26 mouse cellular contexts compared by ENCODE assay signal in the genomic region with DNA sequence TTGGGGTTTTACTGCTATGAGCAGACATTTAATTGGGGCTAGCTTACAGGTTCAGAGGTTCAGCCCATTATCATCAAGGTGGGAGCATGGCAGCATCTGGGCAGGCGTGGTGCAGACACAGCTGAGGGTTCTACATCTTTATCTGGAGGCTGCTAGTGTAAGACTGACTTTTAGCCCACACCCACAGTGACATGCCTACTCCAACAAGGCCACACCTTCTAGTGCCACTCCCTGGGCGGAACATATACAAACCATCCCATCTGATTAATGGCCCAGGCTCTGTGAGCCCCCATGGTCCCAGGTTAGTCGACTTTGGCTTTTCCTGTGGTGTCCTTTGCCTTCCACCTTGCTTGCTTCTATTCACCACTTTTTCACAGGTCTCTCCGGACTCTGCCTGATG. TPM values are rescaled to one million over a fixed set of nuclear protein-coding genes. Genes with fewer than 3 reads are reported as not detected.
DNase-seq lines count a peak whose midpoint lies in the region; ATAC-seq lines count a peak whose summit lies in the region.
"Had no signal": no experiment of that assay in that cellular context is flagged by ENCODE, and none has a peak within 500 bp of the region (broad histone marks: within the 10 kb centered on the region; RNA-seq: fewer than 3 reads in every experiment).

No protein-coding gene starts in this region.

- no peaks in the 10 kb centered on the region for H3K4me1 ChIP-seq in intestine, embryonic 16.5 days (ENCODE audit: control insufficient read depth, insufficient read depth, low read length)
- peaks cover 16% of the 10 kb centered on the region for H3K4me1 ChIP-seq in liver, embryonic 15.5 days (replicated peaks)
- H3K4me1 ChIP-seq: forebrain, embryonic 10.5 days; heart, embryonic 12.5 days; limb, embryonic 13.5 days; lung, embryonic 15.5 days; midbrain, embryonic 10.5 days; neural tube, embryonic 13.5 days had no signal

- H3K36me3 ChIP-seq in intestine, embryonic 16.5 days (ENCODE audit: control insufficient read depth, insufficient read depth, low read length): peaks cover 12% of the 10 kb centered on the region
- H3K36me3 ChIP-seq in liver, embryonic 15.5 days (replicated peaks): peaks cover 87% of the 10 kb centered on the region

- H3K9me3 ChIP-seq in intestine, embryonic 16.5 days (ENCODE audit: control insufficient read depth, low read length): no peaks in the 10 kb centered on the region
- H3K9me3 ChIP-seq in liver, embryonic 15.5 days (replicated peaks): no peaks in the 10 kb centered on the region
- H3K9me3 ChIP-seq: forebrain, embryonic 10.5 days; heart, embryonic 12.5 days; limb, embryonic 13.5 days; lung, embryonic 15.5 days; midbrain, embryonic 10.5 days; neural tube, embryonic 13.5 days had no signal

- no peaks in the 10 kb centered on the region for H3K27me3 ChIP-seq in intestine, embryonic 16.5 days (replicated peaks; ENCODE audit: control insufficient read depth, insufficient read depth, low read length)
- no peaks in the 10 kb centered on the region for H3K27me3 ChIP-seq in liver, embryonic 15.5 days
- H3K27me3 ChIP-seq: heart, embryonic 12.5 days; limb, embryonic 13.5 days; lung, embryonic 15.5 days; neural tube, embryonic 13.5 days had no signal

- H3K4me2 ChIP-seq in intestine, embryonic 16.5 days (ENCODE audit: low read depth, low read length): no peak overlapping the region
- peak overlapping the region; percentile 36 for H3K4me2 ChIP-seq in liver, embryonic 15.5 days
- H3K4me2 ChIP-seq: heart, embryonic 12.5 days; limb, embryonic 13.5 days; lung, embryonic 15.5 days; neural tube, embryonic 13.5 days had no signal

- WGBS in intestine, embryonic 16.5 days: 80% methylated on average over 4 of the region's 4 CpGs
- 49% methylated on average over 4 of the region's 4 CpGs for WGBS in liver, embryonic 15.5 days (ENCODE audit: insufficient replicate concordance)

- H3K4me3 ChIP-seq in intestine, embryonic 16.5 days (ENCODE audit: low read length): no peak overlapping the region
- no peak overlapping the region for H3K4me3 ChIP-seq in liver, embryonic 15.5 days (replicated peaks)
- H3K4me3 ChIP-seq: forebrain, embryonic 10.5 days; heart, embryonic 12.5 days; limb, embryonic 13.5 days; lung, embryonic 15.5 days; midbrain, embryonic 10.5 days; myocyte; neural tube, embryonic 13.5 days had no signal

- no peak overlapping the region for H3K27ac ChIP-seq in intestine, embryonic 16.5 days (ENCODE audit: low read length)
- peak overlapping the region; percentile 71 for H3K27ac ChIP-seq in liver, embryonic 15.5 days (replicated peaks)
- H3K27ac ChIP-seq: forebrain, embryonic 10.5 days; kidney, postnatal 0 days; limb, embryonic 13.5 days; lung, embryonic 15.5 days; midbrain, embryonic 10.5 days; neural tube, embryonic 13.5 days had no signal

- no peak overlapping the region for H3K9ac ChIP-seq in intestine, embryonic 16.5 days (ENCODE audit: low read depth, low read length)
- 0 out of 2 replicates have a peak overlapping the region, but pooled peaks have one; percentile 10 for H3K9ac ChIP-seq in liver, embryonic 15.5 days
- H3K9ac ChIP-seq: heart, embryonic 12.5 days; limb, embryonic 13.5 days; lung, embryonic 15.5 days; neural tube, embryonic 13.5 days had no signal

- peak; percentile 16 for DNase-seq in spleen, adult 12 weeks (ENCODE audit: low spot score)
- DNase-seq in spleen, adult 18-20 months: no peak
- DNase-seq in left cerebral cortex, adult 11 months (ENCODE audit: low spot score): no peak
- no peak for DNase-seq in cerebellum, adult 9-11 months
- no peak for DNase-seq in lung, postnatal 14 days
- DNase-seq: adrenal gland, postnatal 25 days; cerebellum, adult 11-12 months; cerebellum, postnatal 25 days; gastrocnemius, postnatal 25 days; heart, adult 18-20 months; heart, postnatal 10 days; kidney, adult 2 months; lung, postnatal 4 days; right cerebral cortex, postnatal 4 days; thymus, postnatal 14 days had no signal

- peak; percentile 38; the same call in 1 of the 2 replicates for ATAC-seq in intestine, embryonic 16.5 days
- ATAC-seq in liver, embryonic 15.5 days (ENCODE audit: insufficient read depth): peak; percentile 93
- ATAC-seq: midbrain, embryonic 16.5 days had no signal

RNA-seq across cellular contexts. Expression of a gene that starts 7.2 kb away (rescaled TPM):
- 55.6 and 69.1 TPM in 2 replicates for polyA plus RNA-seq in intestine, embryonic 16.5 days (2015; fragmentation: Nextera tagmentation; extraction: Ambion mirVana)
- 38.1 and 43.7 TPM in 2 replicates for polyA plus RNA-seq in liver, embryonic 15.5 days (2015; fragmentation: Nextera tagmentation; extraction: Ambion mirVana)

RNA-seq across cellular contexts. Expression of a gene that starts 12.3 kb away (rescaled TPM):
- polyA plus RNA-seq in intestine, embryonic 16.5 days (2015; fragmentation: Nextera tagmentation; extraction: Ambion mirVana): 140 and 155 TPM in 2 replicates
- 251 and 253 TPM in 2 replicates for polyA plus RNA-seq in liver, embryonic 15.5 days (2015; fragmentation: Nextera tagmentation; extraction: Ambion mirVana)

RNA-seq across cellular contexts. Expression of a gene that starts 38.0 kb away (rescaled TPM):
- polyA plus RNA-seq in intestine, embryonic 16.5 days (2015; fragmentation: Nextera tagmentation; extraction: Ambion mirVana): 0.54 TPM in 2 replicates
- polyA plus RNA-seq in liver, embryonic 15.5 days (2015; fragmentation: Nextera tagmentation; extraction: Ambion mirVana): not detected in 2 replicates
- polyA plus RNA-seq: kidney, adult 2 months; kidney, postnatal 0 days; myocyte had no signal

RNA-seq across cellular contexts. Expression of a gene that starts 53.7 kb away (rescaled TPM):
- 9.5 and 10.3 TPM in 2 replicates for polyA plus RNA-seq in intestine, embryonic 16.5 days (2015; fragmentation: Nextera tagmentation; extraction: Ambion mirVana)
- 8.8 and 8.9 TPM in 2 replicates for polyA plus RNA-seq in liver, embryonic 15.5 days (2015; fragmentation: Nextera tagmentation; extraction: Ambion mirVana)
